Mouse (Mus musculus) heart, adult 2 months (tissue): ENCODE data around the gene Pla2g1b.

Experiments
- CTCF ChIP-seq: fragments of 200-600 bp; IDR thresholded peaks from 2 replicates; pipeline ENCODE4 v1.8.1; 2022; ENCODE audit warnings: antibody characterized with exemption, mild to moderate bottlenecking, moderate library complexity
- POLR2A ChIP-seq: fragments of 200-500 bp; IDR thresholded peaks from 2 replicates; pipeline ENCODE4 v1.6.1; 2011; ENCODE audit warnings: mild to moderate bottlenecking, low read depth, low read length, control low read depth; ENCODE audit not compliant: insufficient read depth

GRCm38 (mm10) chr5:115441205-115441849 lies 24.7 kb upstream of the Pla2g1b start:
- TF ChIP-seq CTCF (peak; percentile 95), POLR2A (no peak)
